Mouse (Mus musculus): ENCODE measurements around the gene Ralgps1.

DNA sequence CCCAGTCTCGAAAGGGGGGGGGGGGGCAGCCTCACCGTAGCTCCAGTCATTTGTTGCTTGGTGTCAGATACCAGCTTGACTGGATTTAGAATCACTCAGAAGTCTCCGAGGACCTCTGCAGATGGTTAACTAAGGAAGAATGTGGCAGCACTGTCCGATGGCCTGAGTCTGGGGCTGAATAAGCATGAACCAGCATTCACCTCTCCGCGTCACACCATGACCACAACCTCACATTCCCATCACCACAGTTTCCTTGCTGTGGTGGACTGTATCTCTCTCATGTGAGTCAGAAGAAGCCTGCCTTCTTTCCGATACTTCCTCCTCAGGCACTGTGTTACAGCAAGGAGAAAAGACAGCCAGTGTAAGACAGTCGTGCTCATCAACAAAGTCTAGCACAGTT is 12.1 kb downstream of the Ralgps1 start:
- TF ChIP-seq CTCF (IDR thresholded peaks at IDR 0.05; ENCODE audit: low read depth) (no peak), EP300 (optimal IDR thresholded peaks at IDR 0.05) (no peak)
